ENCODE assay signal across 7 mouse cellular contexts in the genomic region with DNA sequence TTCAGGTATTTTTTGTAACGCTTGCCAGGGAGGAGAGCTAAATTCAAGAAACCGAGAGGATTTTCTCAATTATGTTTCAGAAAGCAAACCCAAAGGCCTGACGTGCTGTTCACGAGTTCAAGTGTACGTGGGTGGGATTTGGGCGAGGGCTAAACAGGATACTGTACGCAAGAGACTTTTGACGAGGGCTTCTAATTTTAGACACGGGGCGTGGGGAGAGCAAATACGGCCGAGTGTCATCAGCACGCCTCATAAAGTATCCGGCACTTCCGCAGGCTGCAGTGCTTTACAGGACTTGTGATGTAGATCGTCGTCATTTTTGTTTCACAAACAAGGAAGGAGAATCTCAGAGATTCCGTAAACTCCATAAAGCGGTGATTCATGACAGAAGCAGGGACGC.
DNase-seq lines count a peak whose midpoint lies in the region; ATAC-seq and TF ChIP-seq lines count a peak whose summit lies in the region.

No protein-coding gene starts in this region.

- no peaks in the 10 kb centered on the region for H3K9me3 ChIP-seq in lung, embryonic 14.5 days (ENCODE audit: low read depth, low read length)
- H3K9me3 ChIP-seq in embryonic facial prominence, embryonic 13.5 days = no peaks in the 10 kb centered on the region
- no peaks in the 10 kb centered on the region for H3K9me3 ChIP-seq in kidney, embryonic 15.5 days (replicated peaks)
- H3K9me3 ChIP-seq in neural tube, embryonic 12.5 days = no peaks in the 10 kb centered on the region

- no peaks in the 10 kb centered on the region for H3K27me3 ChIP-seq in lung, embryonic 14.5 days (ENCODE audit: insufficient read depth, low read length)
- H3K27me3 ChIP-seq in embryonic facial prominence, embryonic 13.5 days = no peaks in the 10 kb centered on the region
- no peaks in the 10 kb centered on the region for H3K27me3 ChIP-seq in kidney, embryonic 15.5 days
- H3K27me3 ChIP-seq in neural tube, embryonic 12.5 days (replicated peaks) = no peaks in the 10 kb centered on the region

- H3K4me2 ChIP-seq in lung, embryonic 14.5 days = 0 out of 2 replicates have a peak overlapping the region, but pooled peaks have one; percentile 12
- H3K4me2 ChIP-seq in embryonic facial prominence, embryonic 13.5 days = no peak overlapping the region
- peak overlapping the region; percentile 38 for H3K4me2 ChIP-seq in kidney, embryonic 15.5 days
- no peak overlapping the region for H3K4me2 ChIP-seq in neural tube, embryonic 12.5 days (replicated peaks)

- TF ChIP-seq CTCF in lung, embryonic 14.5 days (IDR thresholded peaks at IDR 0.05; ENCODE audit: low read depth) = no peak
- no peak for TF ChIP-seq CTCF in lung, adult 2 months (IDR thresholded peaks at IDR 0.05; ENCODE audit: insufficient read depth, low read length)

- ATAC-seq in lung, embryonic 14.5 days (ENCODE audit: insufficient read depth) = no peak
- ATAC-seq in embryonic facial prominence, embryonic 13.5 days (ENCODE audit: insufficient number of reproducible peaks, insufficient read depth, low FRiP score, low TSS enrichment, low read depth) = no peak
- ATAC-seq in kidney, embryonic 15.5 days (replicated peaks; ENCODE audit: low FRiP score) = 0 out of 2 replicates have a peak, but pooled peaks have one; percentile 33
- peak; percentile 14; the same call in 1 of the 2 replicates for ATAC-seq in neural tube, embryonic 12.5 days (ENCODE audit: low FRiP score, low read depth)

- 61% methylated on average over 20 of the region's 20 CpGs for WGBS in lung, embryonic 14.5 days
- WGBS in lung, adult 2 months = 64% methylated on average over 20 of the region's 20 CpGs
- 87% methylated on average over 20 of the region's 20 CpGs for WGBS in embryonic facial prominence, embryonic 13.5 days
- WGBS in kidney, embryonic 15.5 days = 61% methylated on average over 20 of the region's 20 CpGs
- 77% methylated on average over 20 of the region's 20 CpGs for WGBS in neural tube, embryonic 12.5 days

- no peaks in the 10 kb centered on the region for H3K36me3 ChIP-seq in lung, embryonic 14.5 days (ENCODE audit: insufficient read depth)
- H3K36me3 ChIP-seq in embryonic facial prominence, embryonic 13.5 days = no peaks in the 10 kb centered on the region
- no peaks in the 10 kb centered on the region for H3K36me3 ChIP-seq in kidney, embryonic 15.5 days
- no peaks in the 10 kb centered on the region for H3K36me3 ChIP-seq in neural tube, embryonic 12.5 days

- H3K4me1 ChIP-seq in lung, embryonic 14.5 days (ENCODE audit: insufficient read depth) = no peaks in the 10 kb centered on the region
- no peaks in the 10 kb centered on the region for H3K4me1 ChIP-seq in lung, adult 2 months (ENCODE audit: control insufficient read depth, insufficient read depth, low read length)
- H3K4me1 ChIP-seq in embryonic facial prominence, embryonic 13.5 days = peaks cover 25% of the 10 kb centered on the region
- H3K4me1 ChIP-seq in kidney, embryonic 15.5 days = peaks cover 3% of the 10 kb centered on the region; the same call in 1 of the 2 replicates
- no peaks in the 10 kb centered on the region for H3K4me1 ChIP-seq in neural tube, embryonic 12.5 days

- H3K4me3 ChIP-seq in lung, embryonic 14.5 days (ENCODE audit: low read depth, low read length) = no peak overlapping the region
- no peak overlapping the region for H3K4me3 ChIP-seq in lung, adult 2 months (replicated peaks; ENCODE audit: extremely low read depth, low read depth, low read length)
- no peak overlapping the region for H3K4me3 ChIP-seq in embryonic facial prominence, embryonic 13.5 days
- no peak overlapping the region for H3K4me3 ChIP-seq in kidney, embryonic 15.5 days (replicated peaks)
- no peak overlapping the region for H3K4me3 ChIP-seq in neural tube, embryonic 12.5 days

- H3K27ac ChIP-seq in lung, embryonic 14.5 days (ENCODE audit: low read depth) = no peak overlapping the region
- H3K27ac ChIP-seq in embryonic facial prominence, embryonic 13.5 days = peak overlapping the region; percentile 66; the same call in 1 of the 2 replicates
- H3K27ac ChIP-seq in kidney, embryonic 15.5 days = no peak overlapping the region
- H3K27ac ChIP-seq in neural tube, embryonic 12.5 days = no peak overlapping the region

- no peak for TF ChIP-seq POLR2A in lung, adult 2 months (IDR thresholded peaks at IDR 0.05; ENCODE audit: borderline replicate concordance, extremely low read depth, low read depth, low read length)

- no peak overlapping the region for H3K9ac ChIP-seq in lung, embryonic 14.5 days
- no peak overlapping the region for H3K9ac ChIP-seq in embryonic facial prominence, embryonic 13.5 days
- H3K9ac ChIP-seq in kidney, embryonic 15.5 days = no peak overlapping the region
- no peak overlapping the region for H3K9ac ChIP-seq in neural tube, embryonic 12.5 days

- DNase-seq in lung, embryonic 14.5 days = peak; percentile 57
- no peak for DNase-seq in lung, adult 2 months
- no peak for DNase-seq in thymus, postnatal 10 days (ENCODE audit: low spot score in 2 of 2)
- DNase-seq in natural killer cell, adult 2 months (ENCODE audit: low spot score in 2 of 2) = no peak

Comparison
In these comparisons a context has a peak if more than half of its experiments do, and no peak if none do; other contexts are left out.
1. ATAC-seq: peak in kidney, embryonic 15.5 days (single experiment) and neural tube, embryonic 12.5 days (single experiment); none in lung, embryonic 14.5 days (single experiment) and embryonic facial prominence, embryonic 13.5 days (single experiment).
2. H3K4me2 ChIP-seq: peak in lung, embryonic 14.5 days (single experiment) and kidney, embryonic 15.5 days (single experiment); none in embryonic facial prominence, embryonic 13.5 days (single experiment) and neural tube, embryonic 12.5 days (single experiment).